Mouse (Mus musculus) lung, embryonic 16.5 days (tissue): ENCODE results near the gene Lactb. TPM values are rescaled to one million over a fixed set of nuclear protein-coding genes. Genes with fewer than 3 reads are reported as not detected.

ENCODE experiments used
- ATAC-seq: fragments of 200-750 bp; cut with Nextera tagmentation; 2 replicates; pipeline ENCODE4 v1.8.0; 2017; ENCODE audit warnings: low read depth, mild to moderate bottlenecking, moderate library complexity
- H3K27ac ChIP-seq: fragments of 300-500 bp; sonication (generic); 2 replicates; pipeline ENCODE4 v1.5.1; 2014; ENCODE audit warnings: mild to moderate bottlenecking, control low read depth, low read length
- H3K27me3 ChIP-seq: fragments of 300-500 bp; sonication (generic); 2 replicates; pipeline ENCODE4 v1.6.1; 2014; ENCODE audit warnings: low read depth, low read length, mixed read lengths; ENCODE audit not compliant: control insufficient read depth, insufficient read depth
- H3K36me3 ChIP-seq: fragments of 300-500 bp; sonication (generic); 2 replicates; pipeline ENCODE4 v1.6.1; 2014; ENCODE audit warnings: low read length; ENCODE audit not compliant: control insufficient read depth, insufficient read depth
- H3K4me1 ChIP-seq: fragments of 300-500 bp; sonication (generic); replicated peaks from 2 replicates; pipeline ENCODE4 v1.6.1; 2014; ENCODE audit warnings: low read length, mixed read lengths; ENCODE audit not compliant: control insufficient read depth, insufficient read depth
- H3K4me2 ChIP-seq: fragments of 300-500 bp; sonication (generic); 2 replicates; pipeline ENCODE4 v1.6.1; 2014; ENCODE audit warnings: low read depth, low read length, control low read depth
- H3K4me3 ChIP-seq: fragments of 300-500 bp; sonication (generic); 2 replicates; pipeline ENCODE4 v1.5.1; 2014; ENCODE audit warnings: mild to moderate bottlenecking, low read length, control low read depth
- H3K9ac ChIP-seq: fragments of 300-500 bp; sonication (generic); 2 replicates; pipeline ENCODE4 v1.6.1; 2014; ENCODE audit warnings: low read length, control low read depth
- H3K9me3 ChIP-seq: fragments of 300-500 bp; sonication (generic); 2 replicates; pipeline ENCODE4 v1.6.1; 2016; ENCODE audit warnings: low read length; ENCODE audit not compliant: control insufficient read depth
- WGBS: fragments of 180-500 bp; shearing (Covaris S2); extraction: QIAGEN DNeasy Blood & Tissue Kit; methylation state at CpG from one replicate; pipeline ENCODE4 v1.1.7; 2014; 5-methylcytosine and 5-hydroxymethylcytosine counted together
- polyA plus RNA-seq: library from polyadenylated mRNA; unstranded; fragments of >200 nt; fragmentation: Nextera tagmentation; extraction: Ambion mirVana; gene quantifications from 2 replicates; pipeline ENCODE4 v1.2.1, GENCODE M21; 2015

The Lactb gene
- polyA plus RNA-seq = 6.0 and 7.0 TPM in 2 replicates

GRCm38 (mm10) chr9:66975239-66975645 lies at the start of gene Lactb:
TSS of gene Lactb (minus strand) at chr9:66975484.
- H3K9ac ChIP-seq = peak within 1 kb of the TSS; percentile 79
- WGBS = under 1% methylated on average over 31 of the region's 32 CpGs
- peak within 1 kb of the TSS; percentile 85 for H3K4me2 ChIP-seq
- ATAC-seq = peak; percentile 99
- H3K27ac ChIP-seq = peak within 1 kb of the TSS; percentile 82
- H3K4me3 ChIP-seq = peak within 1 kb of the TSS; percentile 91
- H3K27me3 ChIP-seq = no peaks in the 10 kb centered on the region
- H3K36me3 ChIP-seq = peaks cover 2% of the 10 kb centered on the region
- no peaks in the 10 kb centered on the region for H3K9me3 ChIP-seq
- H3K4me1 ChIP-seq = peaks cover 3% of the 10 kb centered on the region

GRCm38 (mm10) chr9:67023371-67023770 lies 48.1 kb upstream of the Lactb start:
- H3K4me2 ChIP-seq = no peak overlapping the region
- H3K27me3 ChIP-seq = no peaks in the 10 kb centered on the region
- H3K27ac ChIP-seq = no peak overlapping the region
- no peak overlapping the region for H3K4me3 ChIP-seq
- H3K36me3 ChIP-seq = peaks cover 34% of the 10 kb centered on the region
- H3K9ac ChIP-seq = no peak overlapping the region
- H3K9me3 ChIP-seq = no peaks in the 10 kb centered on the region
- no peak for ATAC-seq
- 71% methylated on average over 9 of the region's 9 CpGs for WGBS
- H3K4me1 ChIP-seq = peaks cover 8% of the 10 kb centered on the region

GRCm38 (mm10) chr9:67020063-67020462 lies 44.8 kb upstream of the Lactb start:
- Histone ChIP-seq H3K9ac (no peak overlapping the region), H3K4me1 (peaks cover 2% of the 10 kb centered on the region), H3K36me3 (peaks cover 18% of the 10 kb centered on the region), H3K4me2 (no peak overlapping the region), H3K4me3 (no peak overlapping the region), H3K27me3 (no peaks in the 10 kb centered on the region), H3K9me3 (no peaks in the 10 kb centered on the region), H3K27ac (no peak overlapping the region)
- peak; percentile 11; the same call in 1 of the 2 replicates for ATAC-seq
- WGBS = 19% methylated on average over 2 of the region's 2 CpGs

- Histone ChIP-seq H3K4me3 (no peak overlapping the region), H3K36me3 (no peaks in the 10 kb centered on the region), H3K4me1 (peaks cover 26% of the 10 kb centered on the region), H3K4me2 (no peak overlapping the region), H3K27ac (no peak overlapping the region), H3K27me3 (no peaks in the 10 kb centered on the region), H3K9me3 (no peaks in the 10 kb centered on the region), H3K9ac (no peak overlapping the region)
- 46% methylated on average over 2 of the region's 2 CpGs for WGBS
- no peak for ATAC-seq
Measured at GRCm38 (mm10) chr9:67013501-67013900, 38.2 kb upstream of the Lactb start.

- peak; percentile 93 for ATAC-seq
- WGBS = 18% methylated on average over 3 of the region's 3 CpGs
Measured at GRCm38 (mm10) chr9:67012470-67012869, 37.2 kb upstream of the Lactb start.

GRCm38 (mm10) chr9:67011483-67011882 lies 36.2 kb upstream of the Lactb start:
- H3K4me2 ChIP-seq = no peak overlapping the region
- no peaks in the 10 kb centered on the region for H3K27me3 ChIP-seq
- H3K9me3 ChIP-seq = no peaks in the 10 kb centered on the region
- H3K4me3 ChIP-seq = no peak overlapping the region
- 36% methylated on average over 9 of the region's 9 CpGs for WGBS
- peaks cover 28% of the 10 kb centered on the region for H3K4me1 ChIP-seq
- no peak overlapping the region for H3K27ac ChIP-seq
- ATAC-seq = peak; percentile 29; the same call in 1 of the 2 replicates
- no peaks in the 10 kb centered on the region for H3K36me3 ChIP-seq
- no peak overlapping the region for H3K9ac ChIP-seq

More at GRCm38 (mm10) chr9:67012470-67012869, 37.2 kb upstream of the Lactb start:
- peaks cover 28% of the 10 kb centered on the region for H3K4me1 ChIP-seq
- no peak overlapping the region for H3K4me3 ChIP-seq
- H3K9me3 ChIP-seq = no peaks in the 10 kb centered on the region
- H3K36me3 ChIP-seq = no peaks in the 10 kb centered on the region
- peak overlapping the region; percentile 64 for H3K27ac ChIP-seq
- H3K27me3 ChIP-seq = no peaks in the 10 kb centered on the region
- no peak overlapping the region for H3K9ac ChIP-seq
- no peak overlapping the region for H3K4me2 ChIP-seq

GRCm38 (mm10) chr9:67008781-67009180 lies 33.5 kb upstream of the Lactb start:
- no peaks in the 10 kb centered on the region for H3K27me3 ChIP-seq
- no peak overlapping the region for H3K4me2 ChIP-seq
- H3K9ac ChIP-seq = no peak overlapping the region
- peaks cover 31% of the 10 kb centered on the region for H3K4me1 ChIP-seq
- no peak for ATAC-seq
- H3K4me3 ChIP-seq = no peak overlapping the region
- no peaks in the 10 kb centered on the region for H3K9me3 ChIP-seq
- no peaks in the 10 kb centered on the region for H3K36me3 ChIP-seq
- H3K27ac ChIP-seq = no peak overlapping the region
- WGBS = 21% methylated on average over 11 of the region's 11 CpGs

GRCm38 (mm10) chr9:67006376-67006775 lies 31.1 kb upstream of the Lactb start:
- peaks cover 15% of the 10 kb centered on the region for H3K4me1 ChIP-seq
- H3K27me3 ChIP-seq = no peaks in the 10 kb centered on the region
- whole genome bisulfite sequencing = 61% methylated on average over 4 of the region's 4 CpGs

GRCm38 (mm10) chr9:67005161-67005742 lies 30.0 kb upstream of the Lactb start:
- no peak overlapping the region for H3K27ac ChIP-seq
- no peaks in the 10 kb centered on the region for H3K9me3 ChIP-seq
- H3K4me1 ChIP-seq = peaks cover 11% of the 10 kb centered on the region
- 69% methylated on average over 11 of the region's 11 CpGs for whole genome bisulfite sequencing
- H3K4me3 ChIP-seq = no peak overlapping the region
- no peaks in the 10 kb centered on the region for H3K27me3 ChIP-seq
- no peaks in the 10 kb centered on the region for H3K36me3 ChIP-seq
- no peak for ATAC-seq
- H3K9ac ChIP-seq = no peak overlapping the region
- H3K4me2 ChIP-seq = no peak overlapping the region

More at GRCm38 (mm10) chr9:67006376-67006775, 31.1 kb upstream of the Lactb start:
- no peak overlapping the region for H3K4me2 ChIP-seq
- no peaks in the 10 kb centered on the region for H3K36me3 ChIP-seq
- H3K4me3 ChIP-seq = no peak overlapping the region
- H3K27ac ChIP-seq = no peak overlapping the region
- ATAC-seq = no peak
- no peaks in the 10 kb centered on the region for H3K9me3 ChIP-seq
- H3K9ac ChIP-seq = no peak overlapping the region
